Mouse (Mus musculus): ENCODE measurements around the gene Zar1. TPM values are rescaled to one million over a fixed set of nuclear protein-coding genes. Genes with fewer than 3 reads are reported as not detected.

Gene Zar1
- polyA plus RNA-seq (2017; shearing (Covaris generic)): not detected

GRCm38 (mm10) chr5:72580970-72581332 is at the start of gene Zar1:
Gene Zar1 (minus strand): TSS chr5:72581254.

GRCm38 (mm10) chr5:72587192-72587681 is 6.2 kb upstream of the Zar1 start, which contains the start of gene Gm5868:
Gene Gm5868 (minus strand): TSS chr5:72587551.

GRCm38 (mm10) chr5:72559544-72560049 is 21.5 kb downstream of the Zar1 start, which contains the start of gene Nfxl1:
Gene Nfxl1 (minus strand): TSS chr5:72559684.

Other genes with a start within 250 kb of the Zar1 start
- 0.27 TPM for gene Corin, start 76.8 kb downstream of the Zar1 start, polyA plus RNA-seq (2017; shearing (Covaris generic))
- gene Nfxl1, start 21.6 kb downstream of the Zar1 start, polyA plus RNA-seq (2017; shearing (Covaris generic)): 2.8 TPM
- not detected for gene Gm5868, start 6.3 kb upstream of the Zar1 start, polyA plus RNA-seq (2017; shearing (Covaris generic))
- gene Cnga1, start 63.0 kb upstream of the Zar1 start, polyA plus RNA-seq (2017; shearing (Covaris generic)): 4.3 TPM
- 32.1 TPM for gene Nipal1, start 66.5 kb upstream of the Zar1 start, polyA plus RNA-seq (2017; shearing (Covaris generic))
- 116 TPM for gene Txk, start 171.5 kb upstream of the Zar1 start, polyA plus RNA-seq (2017; shearing (Covaris generic))